In genomic region chr8:72136302-72136978, GRCm38 (mm10) we compare ENCODE assay signal across 8 mouse cellular contexts. TPM values are rescaled to one million over a fixed set of nuclear protein-coding genes. Genes with fewer than 3 reads are reported as not detected.
A peak's percentile ranks its signal among the peaks of the same experiment; 100 is the strongest.
DNase-seq lines count a peak whose midpoint lies in the region; ATAC-seq and TF ChIP-seq lines count a peak whose summit lies in the region.

No protein-coding gene starts in this region.

- WGBS in heart, adult 2 months: 5% methylated on average over 18 of the region's 18 CpGs
- 1% methylated on average over 18 of the region's 18 CpGs for WGBS in neural tube, embryonic 13.5 days

- H3K27ac ChIP-seq in heart, adult 2 months: peak overlapping the region; percentile 98
- H3K27ac ChIP-seq in neural tube, embryonic 13.5 days (replicated peaks): peak overlapping the region; percentile 91

- peak overlapping the region; percentile 90 for H3K4me2 ChIP-seq in neural tube, embryonic 13.5 days

- H3K79me2 ChIP-seq in heart, adult 2 months (replicated peaks; ENCODE audit: control insufficient read depth, insufficient read depth, low read length): peaks cover 5% of the 10 kb centered on the region; the same call in 1 of the 2 replicates

- intact Hi-C loops in heart, adult 2 months (cut with DNase I): no loop called here

- no peaks in the 10 kb centered on the region for H3K27me3 ChIP-seq in heart, adult 2 months (ENCODE audit: control insufficient read depth, insufficient read depth, low read length)
- no peaks in the 10 kb centered on the region for H3K27me3 ChIP-seq in neural tube, embryonic 13.5 days

- peak; percentile 6 to 12 for DNase-seq in left cerebral cortex, adult 18-20 months (ENCODE audit: low spot score in 2 of 2)
- DNase-seq in left cerebral cortex, adult 8-10 months (ENCODE audit: low spot score in 2 of 2): no peak
- DNase-seq in embryo, embryonic 10 days (ENCODE audit: low spot score): peak; percentile 90
- DNase-seq in heart, adult 2 months: peak; percentile 75 to 85
- peak; percentile 62 for DNase-seq in kidney, adult 18-20 months
- DNase-seq in lung, adult 18-20 months: peak; percentile 86 to 88
- peak; percentile 68 to 88 for DNase-seq in thymus, adult 18-20 months

- H3K4me1 ChIP-seq in heart, adult 2 months (ENCODE audit: control insufficient read depth, insufficient read depth, low read length): peaks cover 16% of the 10 kb centered on the region
- peaks cover 31% of the 10 kb centered on the region for H3K4me1 ChIP-seq in neural tube, embryonic 13.5 days (replicated peaks)

- TF ChIP-seq EP300 in heart, adult 2 months (IDR thresholded peaks at IDR 0.05; ENCODE audit: insufficient read depth, low read depth, low read length): peak; percentile 77; the same call in 1 of the 2 replicates

- H3K9me3 ChIP-seq in neural tube, embryonic 13.5 days: no peaks in the 10 kb centered on the region

- H3K9ac ChIP-seq in heart, adult 2 months (ENCODE audit: low read depth, low read length): peak overlapping the region; percentile 100
- peak overlapping the region; percentile 83 for H3K9ac ChIP-seq in neural tube, embryonic 13.5 days

- H3K4me3 ChIP-seq in heart, adult 2 months: peak overlapping the region; percentile 81
- peak overlapping the region; percentile 72 for H3K4me3 ChIP-seq in neural tube, embryonic 13.5 days

- TF ChIP-seq POLR2A in heart, adult 2 months (IDR thresholded peaks at IDR 0.05; ENCODE audit: insufficient read depth, low read depth, low read length): peak; percentile 69

- peaks cover 16% of the 10 kb centered on the region for H3K36me3 ChIP-seq in heart, adult 2 months (ENCODE audit: control insufficient read depth, insufficient read depth, low read length)
- H3K36me3 ChIP-seq in neural tube, embryonic 13.5 days: peaks cover 29% of the 10 kb centered on the region

- peak; percentile 4; the same call in 1 of the 2 replicates for ATAC-seq in neural tube, embryonic 13.5 days (ENCODE audit: low read depth)

- no peak for TF ChIP-seq CTCF in heart, adult 2 months (IDR thresholded peaks at IDR 0.05)

RNA-seq across cellular contexts. Expression of gene Tpm4, which starts 1.7 kb away (rescaled TPM):
- total RNA-seq in left cerebral cortex, adult 18-20 months (2021): 10 to 100 TPM; 22.7 to 31.6 TPM
- 10 to 100 TPM; 24.2 to 31.4 (median 26.1) TPM for total RNA-seq in left cerebral cortex, adult 8-10 months (2022)
- 100 to 1,000 TPM in 1 of 2 experiments, 10 to 100 TPM in 1; 81.4 to 106 TPM for total RNA-seq in heart, adult 2 months (2021)
- polyA plus RNA-seq in heart, adult 2 months (2012; rRNA removed): 49.9 and 73.3 TPM in 2 replicates
- 230 and 274 TPM in 2 replicates for polyA plus RNA-seq in neural tube, embryonic 13.5 days (2015; fragmentation: Nextera tagmentation; extraction: Ambion mirVana)

RNA-seq across cellular contexts. Expression of gene Rab8a, which starts 24.6 kb away (rescaled TPM):
- total RNA-seq in left cerebral cortex, adult 18-20 months (2021): 10 to 100 TPM; 27.8 to 39.9 TPM
- total RNA-seq in left cerebral cortex, adult 8-10 months (2022): 10 to 100 TPM; 33.0 to 42.4 (median 40.1) TPM
- total RNA-seq in heart, adult 2 months (2021): 10 to 100 TPM; 23.6 to 24.2 TPM
- 40.9 and 52.2 TPM in 2 replicates for polyA plus RNA-seq in heart, adult 2 months (2012; rRNA removed)
- 109 and 129 TPM in 2 replicates for polyA plus RNA-seq in neural tube, embryonic 13.5 days (2015; fragmentation: Nextera tagmentation; extraction: Ambion mirVana)

RNA-seq across cellular contexts. Expression of gene Olfr374, which starts 29.6 kb away (rescaled TPM):
- not detected for total RNA-seq in left cerebral cortex, adult 18-20 months (2021)
- under 1 TPM in 1 of 4 experiments, not detected in 3; 0.05 TPM for total RNA-seq in left cerebral cortex, adult 8-10 months (2022)
- not detected for total RNA-seq in heart, adult 2 months (2021)
- polyA plus RNA-seq in heart, adult 2 months (2012; rRNA removed): not detected in 2 replicates
- not detected in 2 replicates for polyA plus RNA-seq in neural tube, embryonic 13.5 days (2015; fragmentation: Nextera tagmentation; extraction: Ambion mirVana)

RNA-seq across cellular contexts. Expression of gene Hsh2d, which starts 53.0 kb away (rescaled TPM):
- total RNA-seq in left cerebral cortex, adult 18-20 months (2021): not detected
- total RNA-seq in left cerebral cortex, adult 8-10 months (2022): not detected
- total RNA-seq in heart, adult 2 months (2021): not detected
- 0.18 and 0.55 TPM in 2 replicates for polyA plus RNA-seq in heart, adult 2 months (2012; rRNA removed)
- polyA plus RNA-seq in neural tube, embryonic 13.5 days (2015; fragmentation: Nextera tagmentation; extraction: Ambion mirVana): not detected in 2 replicates

RNA-seq across cellular contexts. Expression of gene Olfr373, which starts 53.5 kb away (rescaled TPM):
- total RNA-seq in left cerebral cortex, adult 18-20 months (2021): not detected
- not detected for total RNA-seq in left cerebral cortex, adult 8-10 months (2022)
- not detected for total RNA-seq in heart, adult 2 months (2021)
- polyA plus RNA-seq in heart, adult 2 months (2012; rRNA removed): not detected in 2 replicates
- not detected in 2 replicates for polyA plus RNA-seq in neural tube, embryonic 13.5 days (2015; fragmentation: Nextera tagmentation; extraction: Ambion mirVana)

Comparison
In these comparisons a context has a peak if more than half of its experiments do, and no peak if none do; other contexts are left out.
1. DNase-seq: peak in left cerebral cortex, adult 18-20 months (2 of 2), embryo, embryonic 10 days (single experiment), heart, adult 2 months (2 of 2), kidney, adult 18-20 months (single experiment), lung, adult 18-20 months (2 of 2) and thymus, adult 18-20 months (2 of 2); none in left cerebral cortex, adult 8-10 months (0 of 2).